Mouse (Mus musculus): ENCODE measurements around the gene Alpk3.

GRCm38 (mm10) chr7:81108226-81108625 is 50.8 kb downstream of the Alpk3 start:
- no peak for TF ChIP-seq CHD2 (IDR thresholded peaks at IDR 0.05; ENCODE audit: low read depth, low read length)
- no peak for TF ChIP-seq ZNF384 (IDR thresholded peaks at IDR 0.05; ENCODE audit: low read depth, low read length)
- TF ChIP-seq MAFK (IDR thresholded peaks at IDR 0.05; ENCODE audit: insufficient read depth, low read depth, low read length), result no peak
- no peak for TF ChIP-seq ZC3H11A (IDR thresholded peaks at IDR 0.05; ENCODE audit: borderline replicate concordance, low read depth, low read length)
- TF ChIP-seq HCFC1 (IDR thresholded peaks at IDR 0.05; ENCODE audit: borderline replicate concordance, insufficient read depth, low read length), result no peak

All from ES-E14 (cell line).